Mouse (Mus musculus) natural killer cell, adult 2 months (primary cell): Measurements from ENCODE around the gene Usp19.

Experiments used
- DNase-seq, 2 experiments: peaks; one replicate each; pipeline ENCODE4 v3.0.0; 2022; ENCODE audit warnings: low spot score in 2 of 2

Usp19 gene

DNA sequence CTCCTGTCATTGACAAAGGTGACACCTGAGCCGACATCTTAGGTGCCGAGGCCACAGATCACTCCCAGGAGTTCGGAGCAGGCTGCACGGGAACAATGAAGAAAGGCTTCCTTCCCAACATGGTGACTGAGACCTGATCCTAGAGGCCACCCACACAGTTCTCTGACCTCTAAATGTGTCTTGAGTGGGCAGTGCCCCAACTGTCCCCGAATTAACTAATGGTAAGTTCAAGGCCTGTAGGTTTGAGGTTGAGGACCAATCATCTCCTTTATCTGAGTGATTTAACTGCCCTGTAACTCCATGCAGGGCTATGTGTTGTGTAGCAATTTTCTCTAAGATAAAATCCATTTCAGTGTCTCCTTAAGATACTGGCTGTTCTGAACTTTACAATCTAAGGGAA lies 21.0 kb upstream of the Usp19 start:
- no peak for DNase-seq

DNA sequence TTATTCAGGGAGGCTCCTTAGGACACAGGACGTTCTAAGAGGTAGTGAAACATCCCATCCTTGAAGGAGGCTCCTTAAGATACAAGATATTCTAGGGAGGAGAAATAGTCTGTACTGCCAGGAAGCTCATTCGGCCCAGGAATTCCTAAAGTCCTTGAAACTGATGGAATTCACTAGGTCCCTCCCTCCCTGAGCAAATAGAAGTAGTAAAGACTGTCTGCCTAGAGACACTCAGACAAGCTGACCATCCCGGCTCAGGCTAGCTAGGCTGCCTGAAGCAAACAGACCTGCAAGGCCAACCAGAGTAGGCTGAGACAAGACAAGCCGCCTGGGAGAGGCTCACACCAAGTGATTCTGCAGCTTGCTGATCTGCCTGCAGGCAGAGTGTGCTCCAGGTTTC lies 20.6 kb upstream of the Usp19 start:
- DNase-seq, result no peak

DNA sequence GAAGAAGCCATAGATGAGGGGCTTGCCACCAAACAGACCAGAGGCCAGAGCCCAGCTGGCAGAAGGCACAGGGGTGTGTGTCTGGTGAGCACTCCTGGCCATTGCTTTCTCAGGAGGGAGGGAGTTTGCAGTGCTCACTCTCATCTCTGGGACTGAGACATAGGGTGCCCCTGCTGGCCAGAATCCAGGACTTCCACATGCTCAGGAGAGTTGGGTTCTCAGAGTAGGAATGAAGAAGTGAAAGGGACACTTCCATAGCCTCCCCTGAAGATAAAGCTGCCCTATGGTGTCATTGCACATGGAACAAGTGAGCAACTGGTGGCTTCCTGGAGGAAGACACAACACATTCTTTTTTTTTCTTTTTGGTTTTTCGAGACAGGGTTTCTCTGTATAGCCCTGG lies 15.9 kb upstream of the Usp19 start:
- no peak for DNase-seq

DNA sequence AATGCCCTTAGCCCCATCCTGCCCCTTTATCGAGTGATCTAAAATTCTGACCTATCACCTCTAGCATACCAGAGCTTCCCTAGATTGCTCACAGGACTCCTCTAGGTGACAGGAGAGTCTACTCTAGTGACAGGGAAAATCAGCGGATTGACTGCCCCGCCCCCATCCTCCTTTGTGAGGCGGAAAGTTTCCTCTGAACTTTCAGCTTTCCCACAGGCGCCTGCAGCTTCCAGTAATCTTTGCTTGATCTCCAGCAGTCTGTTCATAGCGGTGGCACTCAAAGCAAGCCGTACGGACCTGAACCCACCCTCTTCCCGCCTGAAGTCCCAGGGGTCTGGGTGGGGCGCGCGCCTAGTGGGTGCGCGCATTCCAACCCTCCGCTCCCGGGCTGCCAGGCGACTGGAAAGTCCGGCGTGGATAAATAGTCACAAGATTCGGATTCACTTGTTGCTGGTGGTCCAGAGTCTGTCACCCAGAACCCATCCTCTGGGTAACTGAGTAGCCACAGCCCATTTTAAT lies 11.7 kb upstream of the Usp19 start:
- DNase-seq, result no peak

DNA sequence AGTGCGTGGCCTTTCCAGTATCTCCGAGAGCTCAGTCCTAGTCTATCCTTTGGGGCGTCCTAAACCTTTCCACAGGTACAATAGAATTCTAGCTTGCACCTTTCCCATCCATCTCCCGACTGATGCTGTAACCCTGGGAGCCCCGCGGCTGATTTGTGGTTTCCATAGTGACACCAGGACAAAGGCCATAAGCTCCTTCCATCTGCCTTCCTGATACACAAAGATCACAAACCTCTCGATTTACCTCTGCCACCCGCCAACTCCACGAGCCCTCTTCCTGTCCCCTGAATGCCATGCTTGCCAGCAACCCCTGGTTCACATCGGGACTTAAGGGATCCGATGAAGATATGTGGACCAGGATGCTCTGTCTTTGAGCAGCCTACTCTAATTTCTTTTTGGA lies 11.2 kb upstream of the Usp19 start:
- no peak for DNase-seq

DNA sequence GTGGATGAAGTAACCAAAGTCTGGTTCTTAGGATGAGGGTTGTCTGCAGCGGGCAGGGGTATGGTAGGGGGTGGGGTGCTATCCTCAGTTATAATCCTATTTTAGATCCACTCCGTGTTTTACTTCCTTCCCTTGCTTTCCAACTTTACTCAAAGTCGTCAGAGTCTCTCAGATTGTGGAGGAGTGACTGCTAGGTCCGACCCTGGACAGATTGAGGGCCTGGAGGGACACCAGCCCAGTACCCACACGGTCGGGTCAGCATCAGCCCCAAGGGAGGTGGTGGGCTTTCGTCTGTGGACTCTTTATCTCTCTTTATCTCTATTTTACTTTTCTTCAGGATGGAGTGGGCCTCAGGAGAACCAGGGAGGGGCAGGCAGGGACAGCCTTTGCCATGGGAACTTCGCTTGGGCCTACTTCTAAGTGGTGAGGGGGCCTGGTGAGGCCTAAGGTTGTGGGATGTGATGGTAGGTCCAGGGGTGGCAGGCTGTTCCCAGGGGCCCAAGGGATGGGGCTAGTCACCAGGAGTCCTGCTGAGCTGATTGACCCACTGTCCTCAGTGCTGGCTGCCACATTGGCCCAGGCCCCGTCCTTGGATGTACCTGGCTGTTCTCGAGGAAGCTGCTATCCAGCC lies 10.6 kb upstream of the Usp19 start, which contains the start of gene Lamb2:
Gene Lamb2 (plus strand): TSS at position 16 of the 631 bp plus-strand sequence.
- no peak for DNase-seq

DNA sequence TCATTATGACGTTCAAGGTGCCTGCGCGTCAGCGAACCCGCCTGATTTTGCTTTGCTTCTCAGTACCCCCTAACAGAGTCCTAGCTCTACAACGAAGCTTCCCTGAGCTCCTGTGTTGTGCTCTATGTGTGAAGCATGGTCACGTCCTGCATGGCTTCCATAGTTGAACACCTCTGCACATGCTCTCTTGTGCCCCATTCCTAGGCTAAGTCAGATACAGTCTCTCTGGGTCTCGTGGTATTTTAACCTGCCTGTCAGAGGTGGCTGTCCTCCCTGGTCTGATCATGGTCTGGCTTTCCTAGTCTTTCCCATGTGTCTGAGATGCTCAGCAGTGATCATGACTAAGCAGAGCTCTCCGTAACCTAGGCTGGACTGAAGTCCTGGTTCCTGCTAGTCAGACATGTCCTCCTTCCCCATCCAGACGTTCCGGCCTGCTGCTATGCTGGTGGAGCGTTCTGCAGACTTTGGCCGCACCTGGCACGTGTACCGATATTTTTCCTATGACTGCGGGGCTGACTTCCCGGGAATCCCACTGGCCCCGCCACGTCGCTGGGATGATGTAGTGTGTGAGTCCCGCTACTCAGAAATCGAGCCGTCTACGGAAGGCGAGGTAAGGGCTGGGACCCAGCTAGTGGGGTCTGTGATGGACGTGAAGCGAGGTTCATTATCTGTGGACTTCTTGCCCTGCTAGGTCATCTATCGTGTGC lies 9.4 kb upstream of the Usp19 start:
- DNase-seq, result no peak

DNA sequence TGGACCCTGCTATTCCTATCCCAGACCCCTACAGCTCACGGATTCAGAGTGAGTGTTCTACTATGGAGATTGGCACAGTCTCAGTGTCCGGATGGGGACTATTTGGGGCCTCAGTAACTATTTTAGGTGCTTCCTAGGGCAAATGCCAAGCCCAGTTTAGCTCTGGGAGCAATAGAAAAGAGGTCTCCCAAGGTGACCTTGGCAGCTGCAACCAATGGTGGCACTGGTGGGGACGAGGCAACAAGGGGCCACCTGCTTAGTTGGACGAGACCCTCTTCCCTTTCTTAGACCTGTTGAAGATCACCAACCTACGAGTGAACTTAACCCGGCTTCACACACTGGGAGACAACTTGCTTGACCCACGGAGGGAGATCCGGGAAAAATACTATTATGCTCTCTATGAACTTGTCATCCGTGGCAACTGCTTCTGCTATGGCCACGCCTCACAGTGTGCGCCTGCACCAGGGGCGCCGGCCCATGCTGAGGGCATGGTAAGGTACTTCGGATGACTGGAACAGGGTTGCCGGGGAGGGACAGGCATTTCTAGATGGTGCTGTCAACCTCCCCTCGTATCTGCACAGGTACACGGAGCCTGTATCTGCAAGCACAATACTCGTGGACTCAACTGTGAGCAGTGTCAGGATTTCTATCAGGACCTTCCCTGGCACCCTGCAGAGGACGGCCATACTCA lies 8.7 kb upstream of the Usp19 start:
- no peak for DNase-seq

DNA sequence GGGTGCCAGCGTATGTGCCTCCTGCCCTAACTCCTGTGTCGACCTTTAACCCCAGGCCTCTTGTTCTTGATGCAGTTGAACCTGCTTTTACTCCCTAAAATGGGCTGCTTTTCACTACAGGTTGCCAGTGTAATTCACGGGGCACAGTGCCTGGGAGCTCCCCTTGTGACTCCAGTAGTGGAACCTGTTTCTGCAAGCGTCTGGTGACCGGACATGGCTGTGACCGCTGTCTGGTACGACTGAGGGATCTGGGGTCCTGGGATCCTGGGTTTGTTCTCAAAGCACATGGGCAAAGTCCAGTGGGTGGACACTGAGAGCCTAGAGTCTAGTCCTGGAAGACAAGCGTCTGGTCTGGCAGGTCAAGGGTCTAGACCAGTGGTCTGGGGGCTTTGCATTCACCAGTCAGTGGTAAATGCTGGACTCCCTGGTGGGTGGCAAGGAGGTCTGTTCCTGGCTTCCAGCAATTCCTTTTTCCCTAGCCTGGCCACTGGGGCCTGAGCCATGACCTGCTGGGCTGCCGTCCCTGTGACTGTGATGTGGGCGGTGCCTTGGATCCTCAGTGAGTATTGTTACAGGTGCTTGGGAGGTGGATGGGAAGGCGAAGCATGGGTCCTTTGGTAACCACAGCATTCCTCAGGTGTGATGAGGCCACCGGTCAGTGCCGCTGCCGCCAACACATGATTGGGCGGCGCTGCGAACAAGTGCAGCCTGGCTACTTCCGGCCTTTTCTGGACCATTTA lies 7.2 kb upstream of the Usp19 start:
- no peak for DNase-seq

DNA sequence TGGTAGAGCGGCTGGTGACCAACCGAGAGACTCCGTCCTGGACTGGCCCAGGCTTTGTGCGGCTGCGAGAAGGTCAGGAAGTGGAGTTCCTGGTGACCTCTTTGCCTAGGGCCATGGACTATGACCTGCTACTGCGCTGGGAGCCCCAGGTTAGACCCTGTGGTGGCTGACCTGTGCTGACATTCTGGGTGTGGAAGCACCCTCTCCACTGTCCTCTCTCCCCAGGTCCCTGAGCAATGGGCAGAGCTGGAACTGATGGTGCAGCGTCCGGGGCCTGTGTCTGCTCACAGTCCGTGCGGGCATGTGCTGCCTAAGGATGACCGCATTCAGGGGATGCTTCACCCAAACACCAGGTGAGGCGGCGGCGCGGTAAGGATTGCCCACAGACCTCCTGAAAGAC lies 6.4 kb upstream of the Usp19 start:
- no peak for DNase-seq

DNA sequence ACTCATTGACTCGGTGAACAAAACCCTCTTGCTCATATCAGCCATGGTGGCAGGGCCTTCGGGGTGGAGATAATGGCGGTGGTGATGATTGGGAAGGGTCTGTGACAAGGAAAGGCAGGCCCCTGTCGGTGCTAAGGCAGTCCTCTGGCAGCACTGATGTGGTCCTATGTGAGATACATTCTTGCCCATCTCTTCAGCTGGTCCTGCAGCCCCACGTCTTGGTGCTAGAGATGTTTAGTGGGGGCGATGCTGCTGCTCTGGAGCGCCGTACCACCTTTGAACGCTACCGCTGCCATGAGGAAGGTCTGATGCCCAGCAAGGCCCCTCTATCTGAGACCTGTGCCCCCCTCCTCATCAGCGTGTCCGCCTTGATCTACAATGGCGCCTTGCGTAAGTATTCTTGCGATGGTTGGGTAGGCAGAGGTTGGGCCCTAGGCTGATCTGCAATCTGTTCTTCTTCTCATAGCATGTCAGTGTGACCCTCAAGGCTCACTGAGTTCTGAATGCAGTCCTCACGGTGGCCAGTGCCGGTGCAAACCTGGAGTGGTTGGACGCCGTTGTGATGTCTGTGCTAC lies 5.0 kb upstream of the Usp19 start:
- no peak for DNase-seq

DNA sequence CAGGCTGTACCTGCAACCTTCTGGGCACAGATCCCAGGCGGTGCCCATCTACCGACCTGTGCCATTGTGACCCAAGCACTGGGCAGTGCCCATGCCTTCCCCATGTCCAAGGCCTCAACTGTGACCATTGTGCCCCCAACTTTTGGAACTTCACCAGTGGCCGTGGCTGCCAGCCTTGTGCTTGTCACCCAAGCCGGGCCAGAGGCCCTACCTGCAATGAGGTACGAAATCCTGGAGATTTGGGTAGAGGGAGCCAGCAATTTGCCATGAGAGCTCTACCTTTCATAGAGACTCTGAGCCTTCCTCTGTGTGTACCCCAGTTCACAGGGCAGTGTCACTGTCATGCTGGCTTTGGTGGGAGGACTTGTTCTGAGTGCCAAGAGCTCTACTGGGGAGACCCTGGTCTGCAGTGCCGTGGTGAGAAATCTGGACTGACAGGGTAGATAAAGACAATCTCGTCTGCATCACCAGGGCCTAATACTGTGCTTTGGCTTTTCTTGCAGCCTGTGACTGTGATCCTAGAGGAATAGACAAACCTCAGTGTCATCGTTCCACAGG lies 3.4 kb upstream of the Usp19 start:
- DNase-seq, result no peak

DNA sequence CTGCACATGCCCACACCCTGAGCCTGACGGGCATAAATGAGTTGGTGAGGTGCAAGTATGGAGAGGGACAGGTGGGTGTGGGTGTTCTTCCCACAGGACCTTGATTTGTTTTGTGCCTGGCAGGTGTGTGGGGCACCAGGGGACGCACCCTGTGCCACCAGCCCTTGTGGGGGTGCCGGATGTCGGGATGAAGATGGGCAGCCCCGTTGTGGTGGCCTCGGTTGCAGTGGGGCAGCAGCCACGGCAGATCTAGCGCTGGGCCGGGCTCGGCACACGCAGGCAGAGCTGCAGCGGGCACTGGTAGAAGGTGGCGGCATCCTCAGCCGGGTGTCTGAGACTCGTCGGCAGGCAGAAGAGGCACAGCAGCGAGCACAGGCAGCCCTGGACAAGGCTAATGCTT lies 2.0 kb upstream of the Usp19 start:
- DNase-seq, result no peak

DNA sequence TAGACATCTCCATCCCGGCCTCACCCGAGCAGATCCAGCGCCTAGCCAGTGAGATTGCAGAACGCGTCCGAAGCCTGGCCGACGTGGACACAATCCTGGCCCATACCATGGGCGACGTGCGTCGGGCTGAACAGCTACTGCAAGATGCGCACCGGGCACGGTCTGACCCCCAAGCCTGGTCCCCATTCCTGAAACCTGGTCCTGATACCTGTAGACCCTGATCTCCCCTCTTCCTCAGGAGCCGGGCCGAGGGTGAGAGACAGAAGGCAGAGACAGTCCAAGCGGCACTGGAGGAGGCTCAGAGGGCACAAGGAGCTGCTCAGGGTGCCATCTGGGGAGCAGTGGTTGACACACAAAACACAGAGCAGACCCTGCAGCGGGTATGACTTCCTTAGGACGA lies 1.2 kb upstream of the Usp19 start:
- DNase-seq, result no peak

DNA sequence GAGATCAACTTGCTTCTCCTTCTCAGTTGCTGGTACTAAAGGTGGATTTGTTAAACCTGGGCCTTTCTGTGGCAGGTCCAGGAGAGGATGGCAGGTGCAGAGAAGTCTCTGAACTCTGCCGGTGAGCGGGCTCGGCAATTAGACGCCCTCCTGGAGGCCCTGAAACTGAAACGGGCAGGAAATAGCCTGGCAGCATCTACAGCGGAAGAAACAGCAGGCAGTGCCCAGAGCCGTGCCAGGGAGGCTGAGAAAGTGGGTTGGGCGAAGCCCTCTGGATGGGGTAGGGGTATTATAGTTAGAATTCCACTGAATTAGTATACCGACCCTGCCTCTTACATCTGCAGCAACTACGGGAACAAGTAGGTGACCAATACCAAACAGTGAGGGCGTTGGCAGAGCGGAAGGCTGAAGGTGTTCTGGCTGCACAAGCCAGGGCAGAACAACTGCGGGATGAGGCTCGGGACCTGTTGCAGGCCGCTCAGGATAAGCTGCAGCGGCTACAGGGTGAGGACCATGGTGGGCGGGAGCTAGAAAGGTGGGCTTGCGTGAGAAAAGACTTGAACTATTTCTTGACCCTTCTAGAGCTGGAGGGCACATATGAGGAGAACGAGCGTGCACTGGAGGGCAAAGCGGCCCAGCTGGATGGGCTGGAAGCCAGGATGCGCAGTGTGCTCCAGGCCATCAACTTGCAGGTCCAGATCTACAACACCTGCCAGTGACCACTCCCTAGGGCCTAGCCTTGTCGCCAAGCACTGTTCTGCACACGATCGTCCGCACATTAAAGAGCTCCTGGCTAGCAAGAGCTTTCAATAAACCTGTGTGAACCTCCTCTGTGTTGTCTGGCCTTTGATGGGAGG lies 472 bp upstream of the Usp19 start:
- DNase-seq, result no peak

DNA sequence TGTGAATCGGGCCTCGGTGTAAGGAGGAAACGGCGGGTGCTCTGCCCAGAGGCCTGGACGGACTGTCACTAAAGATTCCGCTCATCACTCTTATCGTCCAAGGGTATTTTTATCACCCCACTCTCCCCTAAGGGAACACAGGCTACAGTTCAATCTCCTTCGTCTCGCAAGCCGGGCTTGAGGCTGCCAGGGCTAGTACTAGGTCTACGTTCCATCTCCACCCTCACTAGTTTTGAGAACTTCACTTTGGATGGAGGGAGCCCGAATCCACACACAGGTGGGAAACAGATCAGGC lies 831 bp downstream of the Usp19 start:
- DNase-seq, result no peak

DNA sequence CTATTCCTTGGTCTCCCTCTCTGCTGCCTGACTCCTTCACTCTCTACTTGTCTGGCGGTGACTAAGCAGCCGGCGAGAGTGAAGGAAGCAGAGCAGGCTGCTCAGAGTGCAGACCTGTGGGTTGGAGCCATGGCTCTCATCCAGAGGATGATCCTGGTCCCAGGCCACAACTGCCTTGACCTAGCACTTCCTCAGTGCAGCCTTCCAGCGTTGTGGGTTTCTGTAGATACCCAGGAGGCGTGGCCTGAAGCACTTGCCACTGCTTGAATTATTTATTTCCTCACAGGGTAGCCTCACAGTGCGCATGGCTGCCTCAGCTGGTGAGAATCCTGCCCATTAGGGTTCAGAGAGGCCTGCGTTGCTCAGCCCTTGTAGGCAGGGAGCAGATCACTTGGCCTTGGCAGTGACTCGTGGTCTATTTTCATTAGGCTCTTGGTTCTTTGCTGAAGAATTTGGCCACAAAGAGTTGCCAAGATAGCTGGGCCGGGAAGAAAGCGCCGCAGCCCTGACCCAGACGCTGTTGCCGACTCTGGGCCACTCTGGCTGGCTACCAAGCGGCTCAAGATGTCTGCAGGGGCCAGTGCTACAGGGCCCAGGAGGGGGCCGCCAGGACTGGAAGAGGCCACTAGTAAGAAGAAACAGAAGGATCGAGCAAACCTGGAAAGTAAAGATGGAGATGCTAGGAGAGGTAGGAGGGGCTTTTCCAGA lies 1.8 kb downstream of the Usp19 start:
- no peak for DNase-seq

DNA sequence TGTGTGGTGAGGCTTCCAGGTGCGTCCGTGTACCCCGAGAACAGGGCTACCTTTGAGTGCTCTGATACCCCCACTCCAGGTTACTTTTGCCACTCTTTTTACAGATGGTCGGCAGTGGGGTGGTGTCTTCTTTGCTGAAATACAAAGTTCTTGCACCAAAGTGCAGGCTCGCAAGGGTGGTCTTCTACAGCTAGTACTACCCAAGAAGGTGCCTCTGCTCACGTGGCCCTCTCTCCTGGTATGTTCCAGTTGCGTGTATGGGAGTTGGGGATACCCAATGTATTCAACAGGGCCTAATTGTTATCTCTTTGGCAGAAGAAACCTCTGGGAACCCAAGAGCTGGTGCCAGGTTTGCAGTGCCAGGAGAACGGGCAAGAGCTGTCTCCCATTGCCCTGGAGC lies 2.8 kb downstream of the Usp19 start:
- DNase-seq, result no peak

DNA sequence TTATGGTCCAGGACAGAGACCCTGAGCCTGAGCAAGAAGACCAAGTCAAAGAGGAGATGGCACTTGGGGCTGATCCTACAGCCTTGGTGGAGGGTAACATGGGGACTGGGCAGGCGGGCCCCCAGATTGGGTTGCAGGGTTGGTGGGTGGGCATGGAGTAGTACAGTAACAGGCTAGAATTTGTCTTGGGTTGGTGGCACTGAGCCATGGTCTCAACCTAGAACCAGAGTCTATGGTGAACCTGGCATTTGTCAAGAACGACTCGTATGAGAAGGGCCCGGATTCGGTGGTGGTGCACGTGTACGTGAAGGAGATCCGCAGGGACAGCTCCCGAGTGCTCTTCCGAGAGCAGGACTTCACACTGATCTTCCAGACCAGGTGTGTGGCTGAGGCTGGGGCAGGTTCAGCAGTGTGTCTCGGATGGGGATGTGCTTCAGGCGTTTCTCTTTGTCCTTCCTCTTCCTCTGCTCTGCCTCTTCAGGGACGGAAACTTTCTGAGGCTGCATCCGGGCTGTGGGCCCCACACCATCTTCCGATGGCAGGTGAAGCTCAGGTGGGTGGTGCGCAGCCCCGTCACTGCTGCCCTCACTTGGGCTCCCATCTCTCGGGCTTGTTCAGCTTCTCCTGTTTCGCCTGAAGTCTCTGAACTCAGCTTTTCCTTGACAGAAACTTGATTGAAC lies 3.9 kb downstream of the Usp19 start:
- no peak for DNase-seq

DNA sequence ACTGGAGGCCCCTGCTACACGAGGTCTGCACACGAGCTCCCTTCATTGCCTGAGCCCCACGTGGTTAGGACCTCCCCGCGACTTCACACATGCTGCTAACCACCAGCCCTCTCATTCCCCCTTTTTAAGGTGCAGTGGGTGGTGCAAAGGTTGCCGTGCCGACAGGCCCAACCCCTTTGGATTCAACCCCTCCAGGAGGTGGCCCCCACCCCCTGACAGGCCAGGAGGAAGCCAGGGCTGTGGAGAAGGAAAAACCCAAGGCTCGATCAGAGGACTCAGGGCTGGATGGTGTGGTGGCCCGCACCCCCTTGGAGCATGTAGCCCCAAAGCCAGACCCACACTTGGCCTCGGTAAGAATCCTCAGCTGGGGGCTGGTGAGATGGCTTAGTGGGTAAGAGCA lies 4.5 kb downstream of the Usp19 start:
- DNase-seq, result no peak
